ENCODE assay signal across 23 mouse cellular contexts in the genomic region with DNA sequence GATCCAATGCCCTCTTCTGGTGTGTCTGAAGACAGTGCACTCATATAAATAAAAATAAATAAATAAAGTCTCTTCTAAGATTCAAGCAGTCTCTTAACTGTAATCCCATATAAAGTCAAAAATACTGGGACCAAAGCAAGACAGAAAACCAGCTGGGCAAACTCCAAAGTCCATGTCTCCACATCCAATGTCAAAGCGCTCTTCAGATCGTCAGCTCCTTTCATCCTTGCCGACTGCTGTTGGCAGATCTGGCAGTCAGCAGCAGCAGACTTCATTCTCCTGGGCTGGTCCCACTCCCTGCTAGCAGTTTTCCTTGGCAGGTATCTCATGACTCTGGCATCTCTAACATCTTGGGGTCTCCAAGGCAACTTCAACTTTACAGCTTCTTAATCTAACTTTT. TPM values are rescaled to one million over a fixed set of nuclear protein-coding genes. Genes with fewer than 3 reads are reported as not detected.
DNase-seq lines count a peak whose midpoint lies in the region; ATAC-seq lines count a peak whose summit lies in the region.
"Had no signal": no experiment of that assay in that cellular context is flagged by ENCODE, and none has a peak within 500 bp of the region (broad histone marks: within the 10 kb centered on the region; RNA-seq: fewer than 3 reads in every experiment).

No protein-coding gene starts in this region.

- ATAC-seq in heart, embryonic 13.5 days (ENCODE audit: extremely low read depth, insufficient number of reproducible peaks, low FRiP score, low TSS enrichment) = no peak
- no peak for ATAC-seq in limb, embryonic 12.5 days (ENCODE audit: insufficient number of reproducible peaks, insufficient read depth, low FRiP score, low TSS enrichment, low read depth)
- ATAC-seq in embryonic facial prominence, embryonic 15.5 days (ENCODE audit: insufficient number of reproducible peaks, low FRiP score, low TSS enrichment, low read depth) = no peak
- ATAC-seq: forebrain, embryonic 13.5 days; inflammation-experienced regulatory T-cells, adult 6 months; liver, embryonic 12.5 days had no signal

- no peak overlapping the region for H3K9ac ChIP-seq in heart, embryonic 13.5 days
- H3K9ac ChIP-seq in limb, embryonic 12.5 days (replicated peaks) = no peak overlapping the region
- H3K9ac ChIP-seq in embryonic facial prominence, embryonic 15.5 days = no peak overlapping the region
- H3K9ac ChIP-seq: forebrain, embryonic 13.5 days; liver, embryonic 12.5 days had no signal

- no peak overlapping the region for H3K4me3 ChIP-seq in heart, embryonic 13.5 days
- no peak overlapping the region for H3K4me3 ChIP-seq in limb, embryonic 12.5 days (replicated peaks)
- no peak overlapping the region for H3K4me3 ChIP-seq in limb, embryonic 10.5 days
- H3K4me3 ChIP-seq in embryonic facial prominence, embryonic 15.5 days (replicated peaks) = peak overlapping the region; percentile 91; the same call in 1 of the 2 replicates
- H3K4me3 ChIP-seq: erythroblast, embryonic 14.5 days; forebrain, embryonic 13.5 days; liver, embryonic 12.5 days had no signal

- H3K36me3 ChIP-seq in heart, embryonic 13.5 days = peaks cover 31% of the 10 kb centered on the region
- H3K36me3 ChIP-seq in limb, embryonic 12.5 days = peaks cover 26% of the 10 kb centered on the region
- H3K36me3 ChIP-seq in limb, embryonic 10.5 days = peaks cover 33% of the 10 kb centered on the region
- H3K36me3 ChIP-seq in embryonic facial prominence, embryonic 15.5 days = peaks cover 14% of the 10 kb centered on the region

- WGBS in heart, embryonic 13.5 days = 73% methylated on average over 3 of the region's 3 CpGs
- WGBS in limb, embryonic 12.5 days = 88% methylated on average over 3 of the region's 3 CpGs
- 98% methylated on average over 3 of the region's 3 CpGs for WGBS in limb, embryonic 10.5 days
- 88% methylated on average over 3 of the region's 3 CpGs for WGBS in embryonic facial prominence, embryonic 15.5 days

- no peaks in the 10 kb centered on the region for H3K9me3 ChIP-seq in heart, embryonic 13.5 days
- no peaks in the 10 kb centered on the region for H3K9me3 ChIP-seq in limb, embryonic 12.5 days
- H3K9me3 ChIP-seq in limb, embryonic 10.5 days (replicated peaks) = no peaks in the 10 kb centered on the region
- no peaks in the 10 kb centered on the region for H3K9me3 ChIP-seq in embryonic facial prominence, embryonic 15.5 days (replicated peaks)
- H3K9me3 ChIP-seq: forebrain, embryonic 13.5 days; heart, embryonic 10.5 days; liver, embryonic 12.5 days; midbrain, embryonic 10.5 days had no signal

- DNase-seq in heart, adult 9 months (ENCODE audit: low spot score in 2 of 2) = no peak
- DNase-seq in kidney, adult 11 months = peak; percentile 43
- DNase-seq in kidney, postnatal 10 days = no peak
- no peak for DNase-seq in limb, embryonic 10.5 days (ENCODE audit: low spot score)
- no peak for DNase-seq in adrenal gland, adult 18-20 months (ENCODE audit: low spot score in 2 of 2)
- DNase-seq: adrenal gland, adult 2 months; cerebellum, adult 11 months; cerebellum, adult 9-11 months; gastrocnemius, adult 2 months; heart, postnatal 14 days; lung, adult 18-20 months; lung, postnatal 10 days had no signal

- peaks cover 39% of the 10 kb centered on the region for H3K4me1 ChIP-seq in heart, embryonic 13.5 days
- H3K4me1 ChIP-seq in limb, embryonic 12.5 days (replicated peaks) = peaks cover 26% of the 10 kb centered on the region
- H3K4me1 ChIP-seq in limb, embryonic 10.5 days = peaks cover 29% of the 10 kb centered on the region
- H3K4me1 ChIP-seq in embryonic facial prominence, embryonic 15.5 days = peaks cover 47% of the 10 kb centered on the region

- peak overlapping the region; percentile 96 for H3K4me2 ChIP-seq in heart, embryonic 13.5 days
- H3K4me2 ChIP-seq in limb, embryonic 12.5 days = 0 out of 2 replicates have a peak overlapping the region, but pooled peaks have one; percentile 93
- peak overlapping the region; percentile 78 for H3K4me2 ChIP-seq in embryonic facial prominence, embryonic 15.5 days (replicated peaks)

- H3K27ac ChIP-seq in heart, embryonic 13.5 days (replicated peaks) = no peak overlapping the region
- no peak overlapping the region for H3K27ac ChIP-seq in limb, embryonic 12.5 days
- no peak overlapping the region for H3K27ac ChIP-seq in limb, embryonic 10.5 days
- no peak overlapping the region for H3K27ac ChIP-seq in embryonic facial prominence, embryonic 15.5 days (replicated peaks)
- H3K27ac ChIP-seq: forebrain, embryonic 13.5 days; heart, embryonic 10.5 days; kidney, postnatal 0 days; liver, embryonic 12.5 days; stomach, postnatal 0 days had no signal

- H3K27me3 ChIP-seq in heart, embryonic 13.5 days (replicated peaks) = no peaks in the 10 kb centered on the region
- no peaks in the 10 kb centered on the region for H3K27me3 ChIP-seq in limb, embryonic 12.5 days
- no peaks in the 10 kb centered on the region for H3K27me3 ChIP-seq in limb, embryonic 10.5 days (ENCODE audit: low read depth, poor library complexity, severe bottlenecking)
- no peaks in the 10 kb centered on the region for H3K27me3 ChIP-seq in embryonic facial prominence, embryonic 15.5 days
- H3K27me3 ChIP-seq: forebrain, embryonic 13.5 days; liver, embryonic 12.5 days had no signal

RNA-seq across cellular contexts. Expression of a gene that starts 1.4 kb away (rescaled TPM):
- 3.5 and 5.1 TPM in 2 replicates for polyA plus RNA-seq in heart, embryonic 13.5 days (2015; fragmentation: Nextera tagmentation; extraction: Ambion mirVana)
- 9.4 and 10.1 TPM in 2 replicates for polyA plus RNA-seq in limb, embryonic 12.5 days (2016; fragmentation: Nextera tagmentation; extraction: Ambion mirVana)
- 7.9 and 9.4 TPM in 2 replicates for polyA plus RNA-seq in limb, embryonic 10.5 days (2016; fragmentation: Nextera tagmentation; extraction: Ambion mirVana)
- polyA plus RNA-seq in embryonic facial prominence, embryonic 15.5 days (2015; fragmentation: Nextera tagmentation; extraction: Ambion mirVana) = 14.4 and 16.6 TPM in 2 replicates
- total RNA-seq in adrenal gland, adult 18-20 months (2021) = 10 to 100 TPM; 10.8 to 12.5 TPM

RNA-seq across cellular contexts. Expression of a gene that starts 1.5 kb away (rescaled TPM):
- 33.3 TPM in 2 replicates for polyA plus RNA-seq in heart, embryonic 13.5 days (2015; fragmentation: Nextera tagmentation; extraction: Ambion mirVana)
- 71.4 and 78.8 TPM in 2 replicates for polyA plus RNA-seq in limb, embryonic 12.5 days (2016; fragmentation: Nextera tagmentation; extraction: Ambion mirVana)
- polyA plus RNA-seq in limb, embryonic 10.5 days (2016; fragmentation: Nextera tagmentation; extraction: Ambion mirVana) = 101 and 105 TPM in 2 replicates
- 50.5 and 57.7 TPM in 2 replicates for polyA plus RNA-seq in embryonic facial prominence, embryonic 15.5 days (2015; fragmentation: Nextera tagmentation; extraction: Ambion mirVana)
- 10 to 100 TPM; 50.3 to 59.9 TPM for total RNA-seq in adrenal gland, adult 18-20 months (2021)

RNA-seq across cellular contexts. Expression of a gene that starts 23.7 kb away (rescaled TPM):
- polyA plus RNA-seq in heart, embryonic 13.5 days (2015; fragmentation: Nextera tagmentation; extraction: Ambion mirVana) = 17.2 and 18.1 TPM in 2 replicates
- polyA plus RNA-seq in limb, embryonic 12.5 days (2016; fragmentation: Nextera tagmentation; extraction: Ambion mirVana) = 36.6 and 39.5 TPM in 2 replicates
- polyA plus RNA-seq in limb, embryonic 10.5 days (2016; fragmentation: Nextera tagmentation; extraction: Ambion mirVana) = 16.3 and 23.3 TPM in 2 replicates
- 38.2 and 39.7 TPM in 2 replicates for polyA plus RNA-seq in embryonic facial prominence, embryonic 15.5 days (2015; fragmentation: Nextera tagmentation; extraction: Ambion mirVana)
- 10 to 100 TPM; 22.7 to 23.7 TPM for total RNA-seq in adrenal gland, adult 18-20 months (2021)

RNA-seq across cellular contexts. Expression of a gene that starts 27.9 kb away (rescaled TPM):
- polyA plus RNA-seq in heart, embryonic 13.5 days (2015; fragmentation: Nextera tagmentation; extraction: Ambion mirVana) = 13.6 and 14.0 TPM in 2 replicates
- polyA plus RNA-seq in limb, embryonic 12.5 days (2016; fragmentation: Nextera tagmentation; extraction: Ambion mirVana) = 36.5 and 36.8 TPM in 2 replicates
- polyA plus RNA-seq in limb, embryonic 10.5 days (2016; fragmentation: Nextera tagmentation; extraction: Ambion mirVana) = 27.4 and 37.4 TPM in 2 replicates
- polyA plus RNA-seq in embryonic facial prominence, embryonic 15.5 days (2015; fragmentation: Nextera tagmentation; extraction: Ambion mirVana) = 56.1 and 56.2 TPM in 2 replicates
- total RNA-seq in adrenal gland, adult 18-20 months (2021) = 10 to 100 TPM; 14.8 to 23.3 TPM

RNA-seq across cellular contexts. Expression of a gene that starts 35.5 kb away (rescaled TPM):
- polyA plus RNA-seq in heart, embryonic 13.5 days (2015; fragmentation: Nextera tagmentation; extraction: Ambion mirVana) = 0.48 and 1.0 TPM in 2 replicates
- polyA plus RNA-seq in limb, embryonic 12.5 days (2016; fragmentation: Nextera tagmentation; extraction: Ambion mirVana) = 3.2 and 3.3 TPM in 2 replicates
- 1.5 and 2.7 TPM in 2 replicates for polyA plus RNA-seq in limb, embryonic 10.5 days (2016; fragmentation: Nextera tagmentation; extraction: Ambion mirVana)
- 3.8 and 4.7 TPM in 2 replicates for polyA plus RNA-seq in embryonic facial prominence, embryonic 15.5 days (2015; fragmentation: Nextera tagmentation; extraction: Ambion mirVana)
- 1 to 10 TPM; 1.5 to 1.7 TPM for total RNA-seq in adrenal gland, adult 18-20 months (2021)
